10 mouse cellular contexts compared by ENCODE assay signal in the genomic region with DNA sequence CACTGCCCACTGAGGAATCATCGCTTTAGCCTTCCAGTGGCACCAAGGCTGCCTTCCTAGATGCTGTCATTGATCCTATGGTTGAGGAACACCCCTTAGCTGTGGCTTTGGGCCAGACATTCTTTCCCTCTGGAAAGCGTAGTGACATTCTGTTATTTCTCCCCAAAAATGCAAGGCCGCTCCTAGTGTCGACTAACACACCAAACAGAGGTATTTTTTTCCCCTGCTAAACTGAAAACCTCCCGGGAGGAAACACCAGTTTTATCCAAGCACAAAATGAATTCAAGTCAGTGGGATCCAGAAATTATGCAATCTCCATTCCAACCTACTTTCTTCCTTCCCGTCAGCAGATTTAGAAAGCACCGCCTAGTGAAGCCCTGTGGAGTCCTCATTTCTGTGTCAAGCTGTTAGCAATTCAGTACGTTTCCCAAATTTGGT.
A peak's percentile ranks its signal among the peaks of the same experiment; 100 is the strongest.
DNase-seq lines count a peak whose midpoint lies in the region; ATAC-seq and TF ChIP-seq lines count a peak whose summit lies in the region.
"Had no signal": no experiment of that assay in that cellular context is flagged by ENCODE, and none has a peak within 500 bp of the region (broad histone marks: within the 10 kb centered on the region; RNA-seq: fewer than 3 reads in every experiment).

No protein-coding gene starts in this region.

- ATAC-seq in midbrain, embryonic 15.5 days (replicated peaks): no peak
- ATAC-seq in granulocyte monocyte progenitor cell, adult 5-6 weeks (replicated peaks; ENCODE audit: poor library complexity, severe bottlenecking): no peak

- H3K27me3 ChIP-seq in midbrain, embryonic 15.5 days (replicated peaks): no peaks in the 10 kb centered on the region
- H3K27me3 ChIP-seq: heart, embryonic 13.5 days had no signal

- H3K4me1 ChIP-seq in olfactory bulb, adult 2 months (ENCODE audit: control insufficient read depth, insufficient read depth, low read length): peaks cover 3% of the 10 kb centered on the region
- H3K4me1 ChIP-seq in midbrain, embryonic 15.5 days: no peaks in the 10 kb centered on the region
- H3K4me1 ChIP-seq: heart, embryonic 13.5 days; midbrain, embryonic 10.5 days had no signal

- no peaks in the 10 kb centered on the region for H3K9me3 ChIP-seq in midbrain, embryonic 15.5 days
- H3K9me3 ChIP-seq: heart, embryonic 13.5 days; midbrain, embryonic 10.5 days had no signal

- H3K4me3 ChIP-seq in layer of hippocampus, adult 2 months: no peak overlapping the region
- H3K4me3 ChIP-seq in olfactory bulb, adult 2 months (ENCODE audit: insufficient read depth, low read depth, low read length): no peak overlapping the region
- H3K4me3 ChIP-seq in midbrain, embryonic 15.5 days: no peak overlapping the region
- H3K4me3 ChIP-seq: heart, embryonic 13.5 days; midbrain, embryonic 10.5 days had no signal

- peak overlapping the region; percentile 2; the same call in 1 of the 2 replicates for H3K27ac ChIP-seq in layer of hippocampus, adult 2 months
- peak overlapping the region; percentile 45 for H3K27ac ChIP-seq in olfactory bulb, adult 2 months (ENCODE audit: insufficient read depth, low read depth, low read length)
- no peak overlapping the region for H3K27ac ChIP-seq in midbrain, embryonic 15.5 days
- H3K27ac ChIP-seq: heart, embryonic 13.5 days; midbrain, embryonic 10.5 days had no signal

- 35% methylated on average over 8 of the region's 8 CpGs for WGBS in olfactory bulb, adult 2 months
- 79% methylated on average over 8 of the region's 8 CpGs for WGBS in midbrain, embryonic 15.5 days

- no peak overlapping the region for H3K9ac ChIP-seq in midbrain, embryonic 15.5 days
- H3K9ac ChIP-seq: heart, embryonic 13.5 days had no signal

- TF ChIP-seq POLR2A in olfactory bulb, adult 2 months (IDR thresholded peaks at IDR 0.05; ENCODE audit: insufficient read depth, low read depth, low read length): no peak

- no peaks in the 10 kb centered on the region for H3K36me3 ChIP-seq in midbrain, embryonic 15.5 days (replicated peaks)
- H3K36me3 ChIP-seq: heart, embryonic 13.5 days; midbrain, embryonic 10.5 days had no signal

- no peak for TF ChIP-seq CTCF in layer of hippocampus, adult 2 months (conservative IDR thresholded peaks at IDR 0.05)
- TF ChIP-seq CTCF in olfactory bulb, adult 2 months (IDR thresholded peaks at IDR 0.05; ENCODE audit: insufficient read depth, low read depth, low read length): no peak

- peak; percentile 13 to 21 for DNase-seq in layer of hippocampus, adult 2 months (ENCODE audit: low spot score in 2 of 2)
- DNase-seq in layer of hippocampus, postnatal 10 days (ENCODE audit: low spot score in 2 of 2): no peak
- DNase-seq in cerebellum, postnatal 36 days: peak; percentile 8 to 13
- DNase-seq in heart, adult 9 months (ENCODE audit: low spot score in 2 of 2): peak; percentile 76 to 85
- no peak for DNase-seq in thymus, postnatal 4 days

- no peak overlapping the region for H3K4me2 ChIP-seq in midbrain, embryonic 15.5 days
- H3K4me2 ChIP-seq: heart, embryonic 13.5 days had no signal

Comparison
In these comparisons a context has a peak if more than half of its experiments do, and no peak if none do; other contexts are left out.
1. DNase-seq: peak in layer of hippocampus, adult 2 months (2 of 2), cerebellum, postnatal 36 days (2 of 2) and heart, adult 9 months (2 of 2); none in layer of hippocampus, postnatal 10 days (0 of 2) and thymus, postnatal 4 days (single experiment).